Mouse (Mus musculus) hindbrain, embryonic 13.5 days (tissue): ENCODE measurements at regions not wholly inside any gene's neighbourhood (a gene's known extent, or its start where the extent isn't known, plus 50 kb on each side); places are given as distances from the start of the nearest gene placed in this dataset.

ENCODE experiments used
- ATAC-seq: fragments of 200-750 bp; cut with Nextera tagmentation; 2 replicates; pipeline ENCODE4 v1.8.0; 2017; ENCODE audit warnings: moderate TSS enrichment; ENCODE audit not compliant: low FRiP score
- H3K27ac ChIP-seq: fragments of 300-500 bp; sonication (generic); 2 replicates; pipeline ENCODE4 v1.5.1; 2015; ENCODE audit warnings: inconsistent platforms, mild to moderate bottlenecking, moderate library complexity
- H3K27me3 ChIP-seq: fragments of 300-500 bp; sonication (generic); 2 replicates; pipeline ENCODE4 v1.6.1; 2015; ENCODE audit warnings: mild to moderate bottlenecking, inconsistent platforms
- H3K36me3 ChIP-seq: fragments of 300-500 bp; sonication (generic); 2 replicates; pipeline ENCODE4 v1.6.1; 2015; ENCODE audit warnings: mild to moderate bottlenecking, inconsistent platforms
- H3K4me1 ChIP-seq: fragments of 300-500 bp; sonication (generic); replicated peaks from 2 replicates; pipeline ENCODE4 v1.6.1; 2015; ENCODE audit warnings: inconsistent platforms
- H3K4me2 ChIP-seq: fragments of 300-500 bp; sonication (generic); 2 replicates; pipeline ENCODE4 v1.6.1; 2015; ENCODE audit warnings: inconsistent platforms, mild to moderate bottlenecking, moderate library complexity
- H3K4me3 ChIP-seq: fragments of 300-500 bp; sonication (generic); 2 replicates; pipeline ENCODE4 v1.5.1; 2015; ENCODE audit warnings: mild to moderate bottlenecking, inconsistent platforms
- H3K9ac ChIP-seq: fragments of 300-500 bp; sonication (generic); 2 replicates; pipeline ENCODE4 v1.6.1; 2015; ENCODE audit warnings: mild to moderate bottlenecking, inconsistent platforms
- H3K9me3 ChIP-seq: fragments of 300-500 bp; sonication (generic); 2 replicates; pipeline ENCODE4 v1.6.1; 2016; ENCODE audit warnings: inconsistent platforms
- WGBS: fragments of 180-500 bp; shearing (Covaris S2); methylation state at CpG from one replicate; pipeline ENCODE4 v1.1.7; 2015; 5-methylcytosine and 5-hydroxymethylcytosine counted together

DNA sequence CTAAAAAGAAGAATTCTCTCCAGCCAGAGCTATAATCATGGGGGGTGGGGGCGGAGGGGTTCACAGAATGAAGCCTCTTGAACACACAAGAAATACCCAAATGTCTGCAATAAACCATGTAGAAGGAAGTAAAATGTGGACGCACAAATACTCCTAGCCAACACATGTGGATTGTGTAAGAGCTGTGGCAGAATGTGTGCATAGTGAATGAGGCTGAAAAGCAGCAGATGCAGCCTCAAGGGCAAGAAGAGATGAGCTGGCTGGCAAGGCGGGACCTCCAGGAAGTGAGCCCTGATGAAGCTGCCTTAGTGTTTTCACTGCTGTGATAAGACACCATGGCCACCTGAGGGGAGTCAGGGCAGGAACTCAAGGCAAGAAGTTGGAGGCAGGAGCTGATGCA is 53.3 kb upstream of the Arhgap28 start:
- 95% methylated on average over 3 of the region's 3 CpGs for WGBS
- no peak overlapping the region for H3K27ac ChIP-seq
- H3K9ac ChIP-seq, result no peak overlapping the region
- H3K4me1 ChIP-seq, result no peaks in the 10 kb centered on the region
- no peaks in the 10 kb centered on the region for H3K9me3 ChIP-seq
- no peak overlapping the region for H3K4me2 ChIP-seq
- no peak for ATAC-seq
- no peaks in the 10 kb centered on the region for H3K27me3 ChIP-seq
- no peak overlapping the region for H3K4me3 ChIP-seq
- H3K36me3 ChIP-seq, result no peaks in the 10 kb centered on the region

- 77% methylated on average over 3 of the region's 3 CpGs for WGBS
- no peak overlapping the region for H3K4me3 ChIP-seq
- H3K27ac ChIP-seq, result no peak overlapping the region
- H3K9me3 ChIP-seq, result no peaks in the 10 kb centered on the region
- no peak for ATAC-seq
- H3K36me3 ChIP-seq, result no peaks in the 10 kb centered on the region
- no peak overlapping the region for H3K4me2 ChIP-seq
- H3K9ac ChIP-seq, result no peak overlapping the region
- H3K27me3 ChIP-seq, result no peaks in the 10 kb centered on the region
- H3K4me1 ChIP-seq, result no peaks in the 10 kb centered on the region
These were observed 56.5 kb upstream of the Arhgap28 start for GRCm38 (mm10) chr17:68060455-68060854.

DNA sequence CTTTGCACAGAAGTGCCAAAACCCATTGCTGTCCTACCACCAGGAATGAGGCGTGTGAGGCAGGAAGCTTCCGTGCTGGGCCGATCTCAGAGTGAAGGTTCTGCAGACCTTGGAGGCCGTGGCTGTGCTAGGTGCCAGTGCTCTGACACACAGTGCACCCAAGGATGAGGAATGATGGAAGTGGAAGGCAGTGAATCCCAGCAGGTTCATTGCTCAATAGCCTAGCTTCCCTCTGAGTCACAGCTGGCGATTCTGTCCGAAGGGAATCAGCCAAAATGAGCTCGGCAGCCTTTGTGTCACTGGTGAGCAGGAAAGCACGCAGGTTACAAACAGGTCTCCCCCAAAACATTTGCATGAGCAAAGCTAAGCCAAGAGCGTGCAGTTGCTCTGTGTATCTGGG is 61.8 kb upstream of the Arhgap28 start:
- Histone ChIP-seq H3K27ac (no peak overlapping the region), H3K36me3 (no peaks in the 10 kb centered on the region), H3K9me3 (no peaks in the 10 kb centered on the region), H3K4me1 (no peaks in the 10 kb centered on the region), H3K9ac (no peak overlapping the region), H3K27me3 (no peaks in the 10 kb centered on the region), H3K4me3 (no peak overlapping the region), H3K4me2 (no peak overlapping the region)
- WGBS, result 79% methylated on average over 9 of the region's 9 CpGs
- ATAC-seq, result no peak

DNA sequence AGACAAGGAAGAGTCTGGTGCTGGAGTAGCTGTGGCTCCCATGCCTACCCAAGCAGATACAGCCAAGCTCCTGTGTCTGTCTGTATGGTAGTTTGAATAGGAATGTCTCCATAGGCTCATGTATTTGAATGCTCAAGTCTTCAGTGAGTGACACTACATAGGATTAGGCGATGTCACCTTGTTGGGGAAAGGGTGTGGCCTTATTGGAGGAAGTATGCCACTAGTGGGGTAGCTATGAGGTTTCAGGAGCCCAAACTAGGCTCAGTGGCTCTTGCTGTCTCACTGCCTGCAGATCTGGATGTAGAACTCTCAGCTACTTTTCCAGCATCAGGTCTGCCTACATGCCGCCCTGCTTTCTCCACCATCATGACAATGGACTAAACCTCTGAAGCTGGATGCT is 62.3 kb upstream of the Arhgap28 start:
- Histone ChIP-seq H3K4me3 (no peak overlapping the region), H3K27ac (no peak overlapping the region), H3K9ac (no peak overlapping the region), H3K36me3 (no peaks in the 10 kb centered on the region), H3K4me2 (no peak overlapping the region), H3K9me3 (no peaks in the 10 kb centered on the region), H3K27me3 (no peaks in the 10 kb centered on the region), H3K4me1 (0 out of 2 replicates have a peak, but pooled peaks cover under 1% of the 10 kb centered on the region)
- no peak for ATAC-seq
- WGBS, result 94% methylated on average over 2 of the region's 2 CpGs

- Histone ChIP-seq H3K4me2 (no peak overlapping the region), H3K4me3 (no peak overlapping the region), H3K27me3 (no peaks in the 10 kb centered on the region), H3K4me1 (0 out of 2 replicates have a peak, but pooled peaks cover 3% of the 10 kb centered on the region), H3K9ac (no peak overlapping the region), H3K36me3 (no peaks in the 10 kb centered on the region), H3K9me3 (no peaks in the 10 kb centered on the region), H3K27ac (no peak overlapping the region)
- ATAC-seq, result no peak
- 84% methylated on average over 7 of the region's 7 CpGs for WGBS
These were observed 65.1 kb upstream of the Arhgap28 start for GRCm38 (mm10) chr17:68069008-68069407.

DNA sequence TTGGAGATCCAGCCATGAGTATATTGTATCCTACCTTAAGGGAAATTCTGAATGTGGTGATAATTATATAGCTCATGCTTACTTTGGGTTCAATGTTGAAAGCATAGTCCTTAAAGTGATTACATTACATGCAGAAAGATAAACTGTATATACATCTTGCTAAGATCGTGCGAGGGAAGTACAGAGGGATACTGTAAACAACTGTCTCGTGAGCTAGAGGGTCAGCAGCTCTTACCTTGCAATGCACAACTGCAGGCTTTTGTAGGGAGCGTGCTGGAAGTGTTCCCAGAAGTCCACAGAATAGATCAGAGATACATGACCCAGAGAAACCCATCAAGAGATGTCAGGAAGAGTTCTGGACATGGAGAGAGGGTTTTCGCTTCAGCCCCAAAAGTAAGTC is 65.6 kb upstream of the Arhgap28 start:
- Histone ChIP-seq H3K27me3 (no peaks in the 10 kb centered on the region), H3K9me3 (no peaks in the 10 kb centered on the region), H3K9ac (no peak overlapping the region), H3K27ac (no peak overlapping the region), H3K4me3 (no peak overlapping the region), H3K4me2 (no peak overlapping the region), H3K4me1 (0 out of 2 replicates have a peak, but pooled peaks cover 3% of the 10 kb centered on the region), H3K36me3 (no peaks in the 10 kb centered on the region)
- WGBS, result 85% methylated on average over 5 of the region's 5 CpGs
- no peak for ATAC-seq

GRCm38 (mm10) chr17:68071472-68071871 is 67.6 kb upstream of the Arhgap28 start:
- no peak overlapping the region for H3K9ac ChIP-seq
- no peaks in the 10 kb centered on the region for H3K27me3 ChIP-seq
- no peak overlapping the region for H3K4me2 ChIP-seq
- no peaks in the 10 kb centered on the region for H3K9me3 ChIP-seq
- no peaks in the 10 kb centered on the region for H3K36me3 ChIP-seq
- no peak for ATAC-seq
- 0 out of 2 replicates have a peak, but pooled peaks cover 3% of the 10 kb centered on the region for H3K4me1 ChIP-seq
- WGBS, result 23% methylated on average over 4 of the region's 4 CpGs
- no peak overlapping the region for H3K4me3 ChIP-seq
- H3K27ac ChIP-seq, result no peak overlapping the region

- WGBS, result 79% methylated on average over 2 of the region's 2 CpGs
- no peak for ATAC-seq
- H3K9ac ChIP-seq, result no peak overlapping the region
- H3K27ac ChIP-seq, result no peak overlapping the region
- no peaks in the 10 kb centered on the region for H3K9me3 ChIP-seq
- H3K27me3 ChIP-seq, result no peaks in the 10 kb centered on the region
- no peak overlapping the region for H3K4me3 ChIP-seq
- H3K36me3 ChIP-seq, result no peaks in the 10 kb centered on the region
- 0 out of 2 replicates have a peak, but pooled peaks cover 3% of the 10 kb centered on the region for H3K4me1 ChIP-seq
- H3K4me2 ChIP-seq, result no peak overlapping the region
These were observed 71.8 kb upstream of the Arhgap28 start for GRCm38 (mm10) chr17:68075712-68076111.

DNA sequence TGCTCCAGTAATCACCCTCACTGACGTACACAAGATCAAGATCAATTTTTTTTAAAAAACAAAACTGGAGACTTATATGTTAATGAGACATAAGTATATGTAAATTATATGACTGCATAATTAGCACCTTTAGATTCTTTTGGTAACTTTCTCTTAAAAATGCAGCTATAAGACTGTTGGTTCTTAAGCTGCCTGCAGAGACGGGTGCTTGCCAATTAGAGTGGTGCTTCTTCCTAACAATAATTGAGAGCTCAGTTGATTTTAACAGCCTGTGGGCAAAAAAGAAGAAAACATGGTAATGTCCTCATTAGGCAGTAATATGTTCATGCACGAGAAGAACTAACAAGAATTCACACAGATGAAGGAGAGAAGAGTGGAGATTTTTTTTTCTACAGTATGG is 74.8 kb upstream of the Arhgap28 start:
- Histone ChIP-seq H3K4me3 (no peak overlapping the region), H3K27me3 (no peaks in the 10 kb centered on the region), H3K4me2 (no peak overlapping the region), H3K4me1 (no peaks in the 10 kb centered on the region), H3K36me3 (no peaks in the 10 kb centered on the region), H3K9ac (no peak overlapping the region), H3K9me3 (no peaks in the 10 kb centered on the region), H3K27ac (no peak overlapping the region)
- ATAC-seq, result no peak
- WGBS, result 72% methylated on average over 3 of the region's 3 CpGs

DNA sequence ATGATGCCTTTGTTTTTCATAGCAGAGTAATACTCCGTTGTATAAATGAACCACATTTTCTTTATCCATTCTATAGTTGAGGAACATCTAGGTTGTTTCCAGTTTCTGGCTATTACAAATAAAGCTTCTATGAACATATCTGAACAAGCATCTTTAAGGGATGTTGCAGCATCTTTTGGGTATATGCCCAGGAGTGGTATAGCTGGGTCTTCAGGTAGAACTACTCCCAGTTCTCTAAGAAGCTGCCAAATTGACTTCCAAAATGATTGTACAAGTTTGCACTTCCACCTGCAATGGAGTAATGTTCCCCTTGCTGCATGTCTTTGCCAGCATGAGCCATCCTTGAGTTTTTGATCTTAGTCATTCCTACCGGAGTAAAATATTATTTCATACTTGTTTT is 80.5 kb upstream of the Arhgap28 start:
- Histone ChIP-seq H3K9me3 (no peaks in the 10 kb centered on the region), H3K27me3 (no peaks in the 10 kb centered on the region), H3K36me3 (no peaks in the 10 kb centered on the region), H3K4me1 (no peaks in the 10 kb centered on the region), H3K4me2 (no peak overlapping the region), H3K27ac (no peak overlapping the region), H3K9ac (no peak overlapping the region), H3K4me3 (no peak overlapping the region)
- 94% methylated on average over 2 of the region's 2 CpGs for WGBS
- ATAC-seq, result no peak

DNA sequence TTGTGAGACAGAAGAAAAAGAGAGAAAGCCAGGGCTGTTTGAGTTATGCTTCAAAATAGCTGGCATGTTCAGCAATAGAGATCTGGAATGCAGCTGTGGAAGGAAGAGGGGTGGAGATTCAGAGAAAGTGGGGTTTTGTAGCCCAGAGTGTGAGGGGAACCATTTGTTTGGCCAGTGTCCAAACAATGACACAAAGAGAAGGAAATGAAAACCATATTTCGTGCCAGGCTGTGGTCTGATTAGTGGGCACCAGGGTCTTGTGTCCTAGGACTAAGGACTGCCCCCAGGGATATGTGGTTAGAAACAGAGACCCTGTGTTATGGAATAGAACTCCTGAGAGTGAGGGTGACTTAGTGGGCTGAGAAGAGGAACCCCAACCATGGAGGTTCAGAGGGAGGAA is 83.2 kb upstream of the Arhgap28 start:
- Histone ChIP-seq H3K9me3 (no peaks in the 10 kb centered on the region), H3K4me1 (no peaks in the 10 kb centered on the region), H3K9ac (no peak overlapping the region), H3K27ac (no peak overlapping the region), H3K4me2 (no peak overlapping the region), H3K4me3 (no peak overlapping the region), H3K36me3 (no peaks in the 10 kb centered on the region), H3K27me3 (no peaks in the 10 kb centered on the region)
- 80% methylated on average over 1 of the region's 1 CpGs for WGBS
- ATAC-seq, result no peak

GRCm38 (mm10) chr17:68089179-68089578 is 85.3 kb upstream of the Arhgap28 start:
- H3K27me3 ChIP-seq, result no peaks in the 10 kb centered on the region
- no peak overlapping the region for H3K27ac ChIP-seq
- H3K4me2 ChIP-seq, result no peak overlapping the region
- H3K4me3 ChIP-seq, result no peak overlapping the region
- no peak overlapping the region for H3K9ac ChIP-seq
- H3K9me3 ChIP-seq, result no peaks in the 10 kb centered on the region
- WGBS, result 88% methylated on average over 1 of the region's 1 CpGs
- H3K4me1 ChIP-seq, result no peaks in the 10 kb centered on the region
- ATAC-seq, result no peak
- H3K36me3 ChIP-seq, result no peaks in the 10 kb centered on the region

- H3K4me1 ChIP-seq, result no peaks in the 10 kb centered on the region
- no peaks in the 10 kb centered on the region for H3K27me3 ChIP-seq
- no peak for ATAC-seq
- H3K27ac ChIP-seq, result no peak overlapping the region
- H3K36me3 ChIP-seq, result no peaks in the 10 kb centered on the region
- H3K4me3 ChIP-seq, result no peak overlapping the region
- no peak overlapping the region for H3K9ac ChIP-seq
- H3K9me3 ChIP-seq, result no peaks in the 10 kb centered on the region
- WGBS, result 96% methylated on average over 1 of the region's 1 CpGs
- H3K4me2 ChIP-seq, result no peak overlapping the region
These were observed 85.9 kb upstream of the Arhgap28 start for GRCm38 (mm10) chr17:68089830-68090229.

GRCm38 (mm10) chr17:68096982-68097381 is 93.1 kb upstream of the Arhgap28 start:
- H3K4me2 ChIP-seq, result no peak overlapping the region
- H3K9me3 ChIP-seq, result no peaks in the 10 kb centered on the region
- no peak for ATAC-seq
- H3K36me3 ChIP-seq, result no peaks in the 10 kb centered on the region
- WGBS, result 65% methylated on average over 2 of the region's 2 CpGs
- no peak overlapping the region for H3K9ac ChIP-seq
- no peaks in the 10 kb centered on the region for H3K27me3 ChIP-seq
- H3K4me3 ChIP-seq, result no peak overlapping the region
- H3K27ac ChIP-seq, result no peak overlapping the region
- H3K4me1 ChIP-seq, result no peaks in the 10 kb centered on the region
